Mouse (Mus musculus): Measurements from ENCODE around the gene Acap2. TPM values are rescaled to one million over a fixed set of nuclear protein-coding genes. Genes with fewer than 3 reads are reported as not detected.
A peak's percentile ranks its signal among the peaks of the same experiment; 100 is the strongest.

Acap2 gene
- polyA plus RNA-seq, 1 experiment from 2014 or later = 10.3 TPM

DNA sequence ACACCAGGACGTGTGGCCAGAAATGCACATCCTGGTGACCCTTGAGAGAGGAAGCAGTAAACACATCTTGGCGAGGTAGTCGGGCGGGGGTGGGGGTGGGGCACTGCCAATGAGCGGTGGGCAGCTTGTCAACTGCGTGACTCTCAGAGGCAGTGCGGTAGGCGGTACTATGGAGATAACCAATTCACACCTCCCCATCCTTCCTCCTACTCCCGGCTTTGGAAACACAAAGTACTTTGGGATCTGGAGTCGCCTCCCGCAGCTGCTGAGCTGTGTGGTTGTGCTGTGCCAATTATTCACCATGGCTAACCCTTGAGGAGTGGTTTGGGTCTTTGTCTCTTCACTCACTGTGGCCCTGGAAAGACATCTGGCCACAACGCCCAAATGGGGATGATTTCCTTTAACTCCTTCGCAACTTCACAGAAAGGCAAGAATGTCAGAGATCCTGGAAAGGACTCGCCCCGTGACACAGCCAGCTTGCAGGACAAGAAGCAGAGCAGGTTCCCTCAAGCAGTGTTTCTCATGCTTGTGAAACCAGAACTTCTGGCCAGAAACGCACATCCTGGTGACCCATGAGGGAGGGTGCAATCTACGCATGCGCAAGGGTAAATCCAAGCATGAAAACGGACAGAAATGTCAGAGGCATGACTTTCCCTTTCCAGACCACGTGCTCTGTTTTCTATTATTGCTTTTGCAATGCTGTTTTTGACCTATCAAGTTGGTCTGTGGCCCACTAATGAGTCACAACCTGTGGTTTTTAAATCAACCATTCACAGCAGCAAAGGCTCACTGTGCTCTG, 32.7 kb upstream of the Acap2 start:
- Histone ChIP-seq H3K4me2 (peak overlapping the region; percentile 67), H3K4me3 (peak overlapping the region; percentile 38), H3K4me1 (peaks cover 23% of the 10 kb centered on the region), H3K36me3 (no peaks in the 10 kb centered on the region), H3K9ac (peak overlapping the region; percentile 7; the same call in 1 of the 2 replicates), H3K27me3 (replicated peaks) (no peaks in the 10 kb centered on the region; the same call in 1 of the 2 replicates), H3K27ac (replicated peaks) (no peak overlapping the region), H3K9me3 (peaks cover 10% of the 10 kb centered on the region; the same call in 1 of the 2 replicates)
- 11% methylated on average over 20 of the region's 20 CpGs for WGBS
- no peak for ATAC-seq (ENCODE audit: extremely low read depth, insufficient number of reproducible peaks, low FRiP score, low TSS enrichment)

DNA sequence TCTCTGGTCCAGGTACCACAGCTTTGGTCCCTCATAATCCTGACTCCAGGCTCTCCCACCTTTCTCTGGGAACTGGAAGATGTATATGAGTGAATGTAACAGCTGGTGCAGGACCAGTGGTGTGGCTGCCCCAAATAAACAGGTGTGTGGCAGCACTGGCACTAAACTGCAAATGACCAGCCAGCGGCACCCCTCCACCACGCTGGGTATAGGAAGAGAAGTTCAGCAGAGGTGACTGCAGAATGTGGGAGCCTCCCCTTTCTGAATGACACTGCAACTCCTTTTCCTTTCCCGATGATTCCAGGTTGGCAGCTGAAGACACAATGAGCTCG, 32.1 kb upstream of the Acap2 start:
- no peak overlapping the region for H3K27ac ChIP-seq (replicated peaks)
- no peaks in the 10 kb centered on the region; the same call in 1 of the 2 replicates for H3K27me3 ChIP-seq (replicated peaks)
- peak overlapping the region; percentile 38 for H3K4me3 ChIP-seq
- ATAC-seq (ENCODE audit: extremely low read depth, insufficient number of reproducible peaks, low FRiP score, low TSS enrichment) = no peak
- H3K9me3 ChIP-seq = peaks cover 10% of the 10 kb centered on the region; the same call in 1 of the 2 replicates
- peak overlapping the region; percentile 7; the same call in 1 of the 2 replicates for H3K9ac ChIP-seq
- 15% methylated on average over 4 of the region's 4 CpGs for WGBS
- H3K4me2 ChIP-seq = peak overlapping the region; percentile 67
- H3K4me1 ChIP-seq = peaks cover 23% of the 10 kb centered on the region
- no peaks in the 10 kb centered on the region for H3K36me3 ChIP-seq

GRCm38 (mm10) chr16:31232491-31233166, 31.6 kb upstream of the Acap2 start:
- WGBS = 67% methylated on average over 5 of the region's 5 CpGs
- ATAC-seq (ENCODE audit: extremely low read depth, insufficient number of reproducible peaks, low FRiP score, low TSS enrichment) = no peak

GRCm38 (mm10) chr16:31231591-31231990, 30.5 kb upstream of the Acap2 start:
- Histone ChIP-seq H3K4me2 (no peak overlapping the region), H3K9me3 (peaks cover 14% of the 10 kb centered on the region; the same call in 1 of the 2 replicates), H3K36me3 (no peaks in the 10 kb centered on the region), H3K9ac (no peak overlapping the region), H3K4me1 (peaks cover 23% of the 10 kb centered on the region), H3K4me3 (no peak overlapping the region), H3K27me3 (replicated peaks) (no peaks in the 10 kb centered on the region; the same call in 1 of the 2 replicates), H3K27ac (replicated peaks) (no peak overlapping the region)
- no peak for ATAC-seq (ENCODE audit: extremely low read depth, insufficient number of reproducible peaks, low FRiP score, low TSS enrichment)
- WGBS = 70% methylated on average over 5 of the region's 5 CpGs

More at GRCm38 (mm10) chr16:31232491-31233166, 31.6 kb upstream of the Acap2 start:
- H3K9me3 ChIP-seq = peaks cover 14% of the 10 kb centered on the region; the same call in 1 of the 2 replicates
- no peaks in the 10 kb centered on the region; the same call in 1 of the 2 replicates for H3K27me3 ChIP-seq (replicated peaks)
- H3K4me3 ChIP-seq = no peak overlapping the region
- H3K4me1 ChIP-seq = peaks cover 23% of the 10 kb centered on the region
- no peak overlapping the region for H3K9ac ChIP-seq
- H3K4me2 ChIP-seq = no peak overlapping the region; the same call in 1 of the 2 replicates
- H3K27ac ChIP-seq (replicated peaks) = no peak overlapping the region
- no peaks in the 10 kb centered on the region for H3K36me3 ChIP-seq

DNA sequence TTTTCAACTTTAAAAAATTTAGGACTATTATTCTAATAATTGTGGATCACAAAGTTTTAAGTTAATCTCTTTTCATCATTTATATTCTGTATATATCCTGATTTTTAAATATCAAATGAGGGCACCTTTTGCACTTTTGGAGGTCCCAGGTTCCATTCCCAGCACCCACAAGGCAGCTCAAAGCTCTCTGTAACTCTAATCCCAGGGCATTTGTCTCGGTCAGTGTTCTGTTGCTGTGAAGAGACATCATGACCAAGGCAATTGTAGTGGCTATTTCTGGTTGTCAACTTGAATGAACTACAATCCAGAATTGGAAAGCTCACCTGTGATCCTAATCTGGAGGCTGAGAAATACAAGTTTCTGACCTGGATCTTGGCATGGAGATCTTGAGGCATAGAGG, 26.7 kb upstream of the Acap2 start:
- Histone ChIP-seq H3K9me3 (peaks cover 14% of the 10 kb centered on the region; the same call in 1 of the 2 replicates), H3K4me1 (no peaks in the 10 kb centered on the region), H3K27me3 (replicated peaks) (no peaks in the 10 kb centered on the region), H3K36me3 (no peaks in the 10 kb centered on the region), H3K4me2 (no peak overlapping the region), H3K4me3 (no peak overlapping the region), H3K9ac (no peak overlapping the region), H3K27ac (replicated peaks) (no peak overlapping the region)
- no peak for ATAC-seq (ENCODE audit: extremely low read depth, insufficient number of reproducible peaks, low FRiP score, low TSS enrichment)
- WGBS = 74% methylated on average over 1 of the region's 1 CpGs

- Histone ChIP-seq H3K27me3 (replicated peaks) (no peaks in the 10 kb centered on the region), H3K4me1 (no peaks in the 10 kb centered on the region), H3K4me3 (no peak overlapping the region), H3K27ac (replicated peaks) (no peak overlapping the region), H3K4me2 (no peak overlapping the region), H3K9ac (no peak overlapping the region), H3K36me3 (no peaks in the 10 kb centered on the region), H3K9me3 (no peaks in the 10 kb centered on the region)
- no peak for ATAC-seq (ENCODE audit: extremely low read depth, insufficient number of reproducible peaks, low FRiP score, low TSS enrichment)
- 85% methylated on average over 4 of the region's 4 CpGs for WGBS
Observed at GRCm38 (mm10) chr16:31215271-31215670, 14.2 kb upstream of the Acap2 start.

DNA sequence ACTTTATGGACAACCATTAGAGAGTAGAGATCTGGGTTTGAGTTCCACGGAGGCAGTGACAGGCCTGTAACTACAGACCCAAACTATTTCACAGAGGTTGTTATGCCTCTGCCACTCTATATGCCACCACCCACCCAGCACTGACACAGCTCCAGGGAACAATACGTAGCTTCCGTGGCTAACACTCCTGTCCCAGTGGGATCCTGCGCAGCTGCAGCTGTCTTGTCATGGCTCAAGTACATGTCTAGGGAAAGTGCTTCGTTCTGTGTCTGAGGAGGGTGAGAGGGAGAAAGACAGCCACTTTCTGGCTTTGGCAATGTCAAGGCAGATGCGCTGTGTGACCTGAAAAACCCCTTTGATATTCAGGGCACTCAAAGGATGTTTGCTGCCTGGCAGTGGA, 12.4 kb upstream of the Acap2 start:
- H3K9me3 ChIP-seq = no peaks in the 10 kb centered on the region
- H3K27ac ChIP-seq (replicated peaks) = no peak overlapping the region
- H3K4me1 ChIP-seq = peaks cover 8% of the 10 kb centered on the region
- no peak overlapping the region for H3K9ac ChIP-seq
- H3K4me3 ChIP-seq = no peak overlapping the region
- H3K36me3 ChIP-seq = no peaks in the 10 kb centered on the region
- WGBS = 84% methylated on average over 6 of the region's 6 CpGs
- no peak for ATAC-seq (ENCODE audit: extremely low read depth, insufficient number of reproducible peaks, low FRiP score, low TSS enrichment)
- no peaks in the 10 kb centered on the region for H3K27me3 ChIP-seq (replicated peaks)
- no peak overlapping the region for H3K4me2 ChIP-seq

DNA sequence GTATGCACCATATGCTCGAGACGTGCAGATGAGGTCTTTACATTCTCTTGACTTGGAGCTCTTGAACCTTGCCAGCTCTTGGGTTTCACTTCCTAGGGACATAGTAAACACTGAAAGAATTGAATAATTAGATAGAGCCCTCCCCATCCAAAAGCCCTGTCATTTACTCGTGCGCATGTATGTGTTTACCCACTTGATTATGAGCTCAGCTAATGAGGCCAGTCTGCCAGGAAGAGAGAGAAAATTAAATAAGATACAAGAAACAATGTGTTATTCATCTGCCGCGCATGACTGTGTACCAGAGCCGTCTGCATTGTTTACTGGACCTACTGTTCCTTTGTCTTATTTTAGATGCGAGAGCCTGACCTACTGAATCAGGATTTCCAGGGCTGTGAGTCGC, 10.5 kb upstream of the Acap2 start:
- H3K4me2 ChIP-seq = no peak overlapping the region

GRCm38 (mm10) chr16:31210453-31210852, 9.4 kb upstream of the Acap2 start:
- H3K27ac ChIP-seq (replicated peaks) = no peak overlapping the region
- H3K36me3 ChIP-seq = no peaks in the 10 kb centered on the region
- no peak overlapping the region for H3K9ac ChIP-seq
- no peak overlapping the region for H3K4me3 ChIP-seq
- no peak for ATAC-seq (ENCODE audit: extremely low read depth, insufficient number of reproducible peaks, low FRiP score, low TSS enrichment)
- H3K4me1 ChIP-seq = peaks cover 8% of the 10 kb centered on the region
- H3K9me3 ChIP-seq = no peaks in the 10 kb centered on the region
- no peak overlapping the region for H3K4me2 ChIP-seq
- H3K27me3 ChIP-seq (replicated peaks) = no peaks in the 10 kb centered on the region
- 58% methylated on average over 4 of the region's 4 CpGs for WGBS

More for the DNA sequence above, 10.5 kb upstream of the Acap2 start:
- H3K27me3 ChIP-seq (replicated peaks) = no peaks in the 10 kb centered on the region
- no peak for ATAC-seq (ENCODE audit: extremely low read depth, insufficient number of reproducible peaks, low FRiP score, low TSS enrichment)
- H3K9me3 ChIP-seq = no peaks in the 10 kb centered on the region
- H3K36me3 ChIP-seq = no peaks in the 10 kb centered on the region
- H3K4me1 ChIP-seq = peaks cover 8% of the 10 kb centered on the region
- 70% methylated on average over 9 of the region's 9 CpGs for WGBS
- no peak overlapping the region for H3K27ac ChIP-seq (replicated peaks)
- H3K4me3 ChIP-seq = no peak overlapping the region
- no peak overlapping the region for H3K9ac ChIP-seq

GRCm38 (mm10) chr16:31209911-31210310, 8.9 kb upstream of the Acap2 start:
- H3K9me3 ChIP-seq = no peaks in the 10 kb centered on the region
- H3K36me3 ChIP-seq = no peaks in the 10 kb centered on the region
- H3K27me3 ChIP-seq (replicated peaks) = no peaks in the 10 kb centered on the region
- 38% methylated on average over 5 of the region's 5 CpGs for WGBS
- H3K9ac ChIP-seq = no peak overlapping the region
- no peak for ATAC-seq (ENCODE audit: extremely low read depth, insufficient number of reproducible peaks, low FRiP score, low TSS enrichment)
- no peak overlapping the region for H3K4me2 ChIP-seq
- peaks cover 8% of the 10 kb centered on the region for H3K4me1 ChIP-seq
- no peak overlapping the region for H3K4me3 ChIP-seq
- H3K27ac ChIP-seq (replicated peaks) = no peak overlapping the region

- H3K9ac ChIP-seq = no peak overlapping the region
- no peak overlapping the region for H3K4me3 ChIP-seq
- peaks cover 14% of the 10 kb centered on the region for H3K4me1 ChIP-seq
- ATAC-seq (ENCODE audit: extremely low read depth, insufficient number of reproducible peaks, low FRiP score, low TSS enrichment) = no peak
- no peak overlapping the region for H3K27ac ChIP-seq (replicated peaks)
- no peaks in the 10 kb centered on the region for H3K36me3 ChIP-seq
- H3K9me3 ChIP-seq = no peaks in the 10 kb centered on the region
- WGBS = 80% methylated on average over 7 of the region's 7 CpGs
- H3K27me3 ChIP-seq (replicated peaks) = no peaks in the 10 kb centered on the region
- no peak overlapping the region for H3K4me2 ChIP-seq
Observed at GRCm38 (mm10) chr16:31205726-31206125, 4.7 kb upstream of the Acap2 start.
